ENCODE assay signal across 14 mouse cellular contexts in genomic region chr13:69717860-69718598, GRCm38 (mm10). TPM values are rescaled to one million over a fixed set of nuclear protein-coding genes. Genes with fewer than 3 reads are reported as not detected.
DNase-seq lines count a peak whose midpoint lies in the region; ATAC-seq and TF ChIP-seq lines count a peak whose summit lies in the region.
"Had no signal": no experiment of that assay in that cellular context is flagged by ENCODE, and none has a peak within 500 bp of the region (broad histone marks: within the 10 kb centered on the region; RNA-seq: fewer than 3 reads in every experiment).

No protein-coding gene starts in this region.

- H3K9me3 ChIP-seq in forebrain, embryonic 13.5 days (replicated peaks) = no peaks in the 10 kb centered on the region
- no peaks in the 10 kb centered on the region for H3K9me3 ChIP-seq in limb, embryonic 11.5 days (ENCODE audit: control insufficient read depth, low read length)
- H3K9me3 ChIP-seq: heart, embryonic 15.5 days had no signal

- no peak overlapping the region for H3K4me2 ChIP-seq in forebrain, embryonic 13.5 days
- no peak overlapping the region for H3K4me2 ChIP-seq in limb, embryonic 11.5 days (ENCODE audit: low read depth, severe bottlenecking)
- H3K4me2 ChIP-seq: heart, embryonic 15.5 days; liver, embryonic 11.5 days had no signal

- no peak for TF ChIP-seq CTCF in left cerebral cortex, adult 2 months (IDR thresholded peaks at IDR 0.05)

- H3K4me3 ChIP-seq in left cerebral cortex, adult 2 months = no peak overlapping the region
- H3K4me3 ChIP-seq in forebrain, embryonic 13.5 days = no peak overlapping the region
- H3K4me3 ChIP-seq in limb, embryonic 11.5 days (ENCODE audit: low read depth, low read length) = no peak overlapping the region
- H3K4me3 ChIP-seq: heart, embryonic 15.5 days had no signal

- DNase-seq in left cerebral cortex, adult 2 months (ENCODE audit: extremely low spot score in 1 of 2, low spot score in 2 of 2) = no peak
- DNase-seq in left cerebral cortex, adult 9 months (ENCODE audit: low spot score in 2 of 2) = no peak
- peak; percentile 41 for DNase-seq in R1 (ENCODE audit: low read depth, low spot score)
- peak; percentile 48 for DNase-seq in limb, embryonic 11.5 days (ENCODE audit: low spot score)
- no peak for DNase-seq in urinary bladder, adult 2 months (ENCODE audit: low spot score)
- DNase-seq in spleen, postnatal 4 days (ENCODE audit: low spot score in 2 of 2) = no peak
- DNase-seq in ovary, postnatal 36 days (ENCODE audit: low spot score) = no peak
- DNase-seq: kidney, adult 2 months; thymus, postnatal 4 days had no signal

- no peak overlapping the region for H3K9ac ChIP-seq in forebrain, embryonic 13.5 days
- H3K9ac ChIP-seq in limb, embryonic 11.5 days (ENCODE audit: low read length) = no peak overlapping the region
- H3K9ac ChIP-seq: heart, embryonic 15.5 days had no signal

- no peaks in the 10 kb centered on the region for H3K27me3 ChIP-seq in forebrain, embryonic 13.5 days
- no peaks in the 10 kb centered on the region for H3K27me3 ChIP-seq in limb, embryonic 11.5 days (ENCODE audit: control insufficient read depth, insufficient read depth, low read length)
- H3K27me3 ChIP-seq: heart, embryonic 15.5 days had no signal

- peak; percentile 84 for ATAC-seq in forebrain, embryonic 13.5 days
- ATAC-seq in limb, embryonic 11.5 days (ENCODE audit: insufficient number of reproducible peaks, low FRiP score, low TSS enrichment, low read depth) = no peak

- no peaks in the 10 kb centered on the region for H3K36me3 ChIP-seq in forebrain, embryonic 13.5 days (ENCODE audit: poor library complexity, severe bottlenecking)
- no peaks in the 10 kb centered on the region for H3K36me3 ChIP-seq in limb, embryonic 11.5 days (ENCODE audit: control insufficient read depth, insufficient read depth, low read length)
- H3K36me3 ChIP-seq: heart, embryonic 15.5 days had no signal

- intact Hi-C loops in left cerebral cortex, adult 2 months (cut with DNase I) = no loop called here

- H3K27ac ChIP-seq in left cerebral cortex, adult 2 months = peak overlapping the region; percentile 22; the same call in 1 of the 2 replicates
- H3K27ac ChIP-seq in forebrain, embryonic 13.5 days = no peak overlapping the region
- H3K27ac ChIP-seq in limb, embryonic 11.5 days (replicated peaks; ENCODE audit: low read depth, low read length) = no peak overlapping the region
- H3K27ac ChIP-seq: heart, embryonic 15.5 days had no signal

- peaks cover 27% of the 10 kb centered on the region for H3K4me1 ChIP-seq in forebrain, embryonic 13.5 days
- H3K4me1 ChIP-seq in limb, embryonic 11.5 days (ENCODE audit: control insufficient read depth, insufficient read depth, low read length) = no peaks in the 10 kb centered on the region

- 6% methylated on average over 11 of the region's 11 CpGs for WGBS in forebrain, embryonic 13.5 days
- WGBS in limb, embryonic 11.5 days = 8% methylated on average over 11 of the region's 11 CpGs

RNA-seq across cellular contexts. Expression of gene Ube2ql1, which starts 21.7 kb away (rescaled TPM):
- 100 to 1,000 TPM; 220 to 221 TPM for total RNA-seq in left cerebral cortex, adult 2 months (2021)
- 10.5 and 11.4 TPM in 2 replicates for polyA plus RNA-seq in forebrain, embryonic 13.5 days (2015; fragmentation: Nextera tagmentation; extraction: Ambion mirVana)
- 1.7 and 1.8 TPM in 2 replicates for polyA plus RNA-seq in limb, embryonic 11.5 days (2014; fragmentation: Nextera tagmentation; extraction: Ambion mirVana)
- polyA plus RNA-seq in urinary bladder, adult 2 months (2012; rRNA removed) = 1.2 and 2.2 TPM in 2 replicates
- total RNA-seq: megakaryocyte progenitor cell, adult 5-6 weeks; neutrophil, adult 5-6 weeks had no signal

Comparison
In these comparisons a context has a peak if more than half of its experiments do, and no peak if none do; other contexts are left out.
1. DNase-seq: peak in R1 (single experiment) and limb, embryonic 11.5 days (single experiment); none in left cerebral cortex, adult 2 months (0 of 2), left cerebral cortex, adult 9 months (0 of 2), urinary bladder, adult 2 months (single experiment), spleen, postnatal 4 days (0 of 2) and ovary, postnatal 36 days (single experiment).